Mouse (Mus musculus): ENCODE measurements around the gene Ccdc184. TPM values are rescaled to one million over a fixed set of nuclear protein-coding genes. Genes with fewer than 3 reads are reported as not detected.

The Ccdc184 gene
- total RNA-seq, 2 experiments from 2014 or later = 11.7 to 12.7 TPM

DNA sequence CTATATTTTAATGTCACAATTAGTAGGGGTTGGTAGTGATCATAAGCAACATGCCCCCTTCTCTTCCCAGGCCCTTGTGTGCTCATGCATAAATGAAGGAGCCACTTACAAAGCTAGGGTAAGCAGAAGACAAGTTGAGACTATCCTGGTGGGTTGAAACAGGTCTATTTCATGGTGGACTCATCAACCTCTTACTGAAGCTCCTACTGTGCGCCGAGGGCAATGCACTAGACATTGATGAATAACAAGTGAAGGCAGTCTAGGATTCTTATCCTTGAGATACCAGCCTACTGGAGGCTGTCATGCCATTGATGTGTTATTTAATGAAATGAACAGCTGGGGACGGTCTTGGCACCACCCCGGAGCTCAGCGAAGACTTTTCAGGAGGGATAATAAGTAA, 11.7 kb upstream of the Ccdc184 start:
- no peak for DNase-seq (ENCODE audit: low spot score in 2 of 2)

DNA sequence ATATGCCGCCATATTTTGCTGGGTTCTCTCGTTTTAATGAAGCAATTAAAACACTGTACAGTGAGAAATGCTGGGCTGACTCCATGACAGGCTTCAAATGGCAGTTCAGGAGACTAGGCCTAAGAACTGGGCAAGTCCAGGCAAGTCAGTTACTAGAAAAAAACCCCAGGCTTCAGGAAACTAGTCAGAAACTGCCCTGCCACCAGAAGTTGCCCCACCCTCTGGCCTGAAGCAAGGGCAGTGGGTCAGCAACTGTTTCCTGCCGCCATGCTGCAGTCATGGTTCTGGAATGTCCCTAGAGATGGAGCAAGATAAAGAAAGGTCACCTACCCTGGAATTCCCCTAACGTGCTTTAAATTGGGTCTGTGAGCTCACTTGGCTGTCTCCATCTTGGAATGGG, 11.0 kb upstream of the Ccdc184 start:
- no peak for DNase-seq (ENCODE audit: low spot score in 2 of 2)

DNA sequence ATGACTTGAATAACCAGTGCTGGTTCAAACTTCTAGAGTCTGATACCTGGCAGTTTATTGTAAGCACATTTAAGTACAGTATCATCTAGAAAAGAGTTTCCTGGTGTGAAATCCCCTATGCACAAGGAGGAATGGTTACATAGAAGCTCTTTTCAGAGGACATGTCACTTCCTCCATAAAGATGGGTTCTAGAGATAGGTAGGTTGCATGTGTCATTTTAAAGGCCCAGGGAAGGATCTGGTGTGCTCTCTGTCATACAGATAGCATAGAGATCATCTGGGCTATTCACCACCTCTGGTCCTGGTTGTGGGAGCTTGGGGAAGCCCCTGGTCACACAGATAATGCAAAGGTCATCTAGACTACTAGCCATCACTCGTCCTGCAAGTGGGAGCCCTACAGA, 9.7 kb upstream of the Ccdc184 start:
- DNase-seq (ENCODE audit: low spot score in 2 of 2) = no peak

DNA sequence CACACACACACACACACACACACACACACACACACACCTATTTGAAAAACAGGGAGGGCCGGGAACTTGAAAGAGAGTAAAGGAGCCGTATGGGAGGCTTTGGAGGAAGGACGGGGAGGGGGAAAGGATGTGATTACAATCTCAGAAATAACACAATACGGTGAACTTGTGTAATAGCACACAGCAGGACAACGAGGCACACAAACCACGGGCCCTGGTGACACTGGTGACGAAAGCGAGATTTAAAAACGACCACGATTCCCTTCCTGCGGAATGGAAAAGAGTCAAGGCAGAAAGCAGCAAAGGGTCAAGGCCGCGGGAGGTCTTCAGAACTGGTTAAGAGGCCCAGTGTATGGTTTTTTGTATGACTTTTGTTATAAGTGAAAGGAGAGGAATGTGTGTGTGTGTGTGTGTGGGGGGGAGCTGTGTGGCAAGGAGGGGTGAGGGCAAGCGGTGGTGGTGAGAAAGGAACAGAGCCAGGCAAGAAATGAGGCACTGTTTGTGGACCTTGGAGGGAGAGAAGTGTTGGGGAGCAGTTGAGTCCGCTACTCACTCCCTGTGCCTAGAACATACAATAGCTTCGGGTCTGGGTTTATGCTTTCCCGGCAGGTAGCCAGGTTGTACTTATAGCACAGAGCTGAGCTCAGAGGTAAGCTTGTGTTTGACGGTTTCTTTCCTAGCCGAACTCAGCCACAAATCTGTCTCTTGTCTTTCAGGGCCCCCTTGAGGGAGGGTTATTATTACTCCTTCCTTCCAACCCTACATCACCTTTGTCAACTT, 5.7 kb upstream of the Ccdc184 start:
- DNase-seq (ENCODE audit: low spot score in 2 of 2) = no peak

DNA sequence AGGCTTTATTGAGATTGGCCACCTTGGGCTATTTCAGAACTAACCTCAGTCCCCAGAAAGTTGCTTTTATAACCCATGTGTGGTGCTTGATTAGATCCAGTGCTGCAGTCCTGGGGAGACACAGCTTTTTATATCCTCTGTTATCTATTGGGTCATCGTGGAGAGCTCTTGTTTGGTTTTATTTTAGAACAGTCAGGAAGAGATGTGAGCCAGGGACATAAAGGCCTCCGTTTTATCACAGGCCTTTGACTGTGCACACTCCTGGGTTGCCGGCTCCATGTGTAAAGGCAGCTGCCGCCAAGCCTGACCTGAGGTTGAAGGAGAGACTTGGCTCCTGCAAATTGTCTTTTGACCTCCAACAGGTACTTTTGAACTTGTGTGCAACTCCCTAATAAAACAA, 4.4 kb upstream of the Ccdc184 start:
- DNase-seq (ENCODE audit: low spot score in 2 of 2) = no peak

DNA sequence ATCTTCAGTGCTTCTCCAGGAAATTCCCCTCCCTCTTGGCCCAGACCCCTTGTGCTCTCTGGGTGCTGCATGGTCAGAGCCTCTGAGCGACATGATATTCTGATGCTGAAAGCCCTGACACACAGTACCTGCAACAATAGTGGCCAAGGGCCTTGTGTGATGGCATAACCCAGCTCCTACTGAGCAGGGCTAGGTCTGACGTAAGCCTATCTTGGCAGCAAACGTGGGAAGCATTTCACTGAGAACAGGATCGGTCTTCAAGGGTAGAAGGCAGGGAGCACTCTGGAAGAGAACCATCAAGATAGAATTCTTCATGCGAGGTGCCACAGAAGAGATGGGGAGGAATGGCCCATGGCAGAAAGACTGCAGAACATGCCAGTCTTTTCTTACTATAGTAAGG, 1.4 kb upstream of the Ccdc184 start, which contains the start of gene Asb8:
Gene Asb8 (minus strand): TSS at position 101 of the 400 bp plus-strand sequence.
- no peak for DNase-seq (ENCODE audit: low spot score in 2 of 2)

DNA sequence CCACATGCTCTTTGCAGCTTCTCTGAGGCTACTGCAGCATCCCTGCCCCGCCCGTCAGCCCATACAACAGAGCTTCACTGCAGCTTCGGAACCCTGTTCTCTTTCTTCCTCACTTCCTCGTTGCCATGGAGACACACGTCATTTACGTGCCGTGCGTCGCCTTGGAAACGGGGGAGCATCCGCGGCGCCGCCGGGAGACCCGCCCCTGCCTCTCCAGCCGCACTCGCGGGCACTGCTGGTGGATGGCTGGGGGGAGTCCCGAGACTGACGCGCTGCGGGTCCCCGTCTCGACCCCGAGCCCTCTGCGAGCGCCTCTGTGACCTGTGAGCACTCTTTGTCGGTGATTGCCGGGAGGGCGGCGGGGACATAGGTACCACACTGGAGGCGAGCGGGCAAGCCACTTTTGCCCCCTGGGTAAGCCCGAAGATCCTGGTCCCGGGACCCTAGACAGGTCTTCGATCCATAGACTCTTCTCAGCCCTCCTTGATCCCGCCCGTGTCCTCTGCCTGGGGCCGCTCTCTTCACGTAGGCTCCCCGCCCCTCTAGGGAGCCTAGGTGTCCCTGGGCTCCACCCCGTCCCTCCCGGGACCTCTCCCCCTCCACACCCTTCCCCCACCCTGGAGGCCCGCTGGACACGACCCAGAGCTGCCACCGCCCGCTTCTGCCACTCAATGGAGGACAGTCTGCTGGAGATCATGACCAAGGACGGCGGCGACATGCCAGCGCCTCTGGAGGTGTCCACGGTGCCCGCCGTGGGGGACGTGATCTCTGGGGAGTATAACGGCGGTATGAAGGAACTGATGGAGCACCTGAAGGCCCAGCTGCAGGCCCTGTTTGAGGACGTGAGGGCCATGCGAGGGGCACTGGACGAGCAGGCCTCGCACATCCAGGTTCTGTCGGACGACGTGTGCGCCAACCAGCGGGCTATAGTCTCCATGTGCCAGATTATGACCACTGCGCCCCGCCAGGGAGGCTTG, 975 bp downstream of the Ccdc184 start:
- DNase-seq (ENCODE audit: low spot score in 2 of 2) = peak; percentile 91 to 94

DNA sequence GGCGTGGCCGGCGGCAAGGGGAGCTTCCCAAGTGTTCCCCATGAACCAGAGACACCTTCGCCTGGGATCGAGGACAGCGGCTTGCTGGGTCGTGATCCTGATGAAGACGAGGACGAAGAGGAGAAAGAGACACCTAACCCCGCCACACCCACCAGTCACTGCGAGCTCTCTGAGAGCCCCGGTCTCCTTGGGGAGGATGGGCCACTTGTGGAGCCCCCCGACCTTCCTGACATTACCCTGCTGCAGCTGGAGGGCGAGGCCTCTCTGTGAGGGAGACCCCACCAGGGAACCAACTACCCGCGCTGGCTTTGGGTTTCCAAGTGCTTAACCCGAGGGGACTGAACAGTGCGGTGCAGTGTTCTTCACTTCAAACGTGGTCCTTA, 1.7 kb downstream of the Ccdc184 start:
- no peak for DNase-seq (ENCODE audit: low spot score in 2 of 2)

DNA sequence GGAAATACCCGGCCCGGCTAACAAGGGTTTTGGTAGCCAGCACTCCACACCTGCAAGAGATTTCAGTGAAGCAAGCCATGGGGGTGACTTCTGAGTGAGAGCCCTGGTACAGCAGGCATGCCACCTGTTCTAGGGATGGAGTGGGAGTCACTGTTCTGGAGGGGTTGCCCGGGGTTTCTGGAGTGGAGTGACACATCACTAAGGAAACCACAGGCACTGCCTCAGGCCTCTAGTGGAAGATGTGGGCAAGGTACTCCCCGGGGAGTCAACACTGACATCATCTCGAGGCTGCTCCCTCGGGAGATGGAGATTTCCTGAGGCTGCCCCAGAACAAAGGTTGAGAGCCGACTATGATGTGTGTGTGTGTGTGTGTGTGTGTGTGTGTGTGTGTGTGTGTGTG, 3.4 kb downstream of the Ccdc184 start:
- peak; percentile 54 to 66 for DNase-seq (ENCODE audit: low spot score in 2 of 2)

DNA sequence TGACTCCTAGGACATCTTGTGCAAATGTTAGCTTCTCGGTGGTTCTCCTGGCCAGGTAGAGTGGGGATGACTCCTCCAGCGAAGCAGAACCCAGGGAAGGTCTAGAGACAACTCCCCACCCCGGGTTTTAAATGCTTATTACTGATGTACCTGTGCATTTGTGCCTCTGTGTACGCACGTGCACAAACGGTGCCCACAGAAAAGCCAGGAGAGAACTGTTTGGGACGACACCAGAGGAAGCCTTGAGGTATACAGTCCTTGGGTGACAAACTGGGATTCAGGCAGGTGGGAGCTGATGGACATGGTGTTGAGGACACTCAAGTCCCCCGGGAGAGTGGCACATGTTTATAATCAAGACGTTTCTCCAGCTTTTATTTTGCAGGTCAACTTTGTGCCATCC, 4.0 kb downstream of the Ccdc184 start:
- no peak for DNase-seq (ENCODE audit: low spot score in 2 of 2)

DNA sequence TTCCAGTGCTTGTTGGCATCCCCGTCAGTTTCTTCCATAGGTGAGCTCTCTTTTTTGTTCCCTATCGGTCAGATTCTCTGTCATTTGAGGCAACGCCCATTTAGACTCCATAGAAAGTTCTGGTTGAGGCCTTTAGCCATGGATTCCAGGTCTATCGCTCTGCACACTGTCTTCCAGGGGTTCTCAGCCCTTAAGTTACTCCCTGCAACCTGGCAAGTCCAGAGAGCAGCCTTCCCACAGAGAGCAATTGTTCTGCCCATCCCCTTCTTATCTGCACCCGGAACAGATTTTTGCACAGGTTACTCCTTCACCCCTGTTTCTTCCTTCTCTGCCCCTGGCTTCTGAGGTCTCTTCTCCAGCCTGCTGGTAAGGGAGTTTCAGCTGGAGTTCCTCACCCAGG, 5.2 kb downstream of the Ccdc184 start:
- no peak for DNase-seq (ENCODE audit: low spot score in 2 of 2)

DNA sequence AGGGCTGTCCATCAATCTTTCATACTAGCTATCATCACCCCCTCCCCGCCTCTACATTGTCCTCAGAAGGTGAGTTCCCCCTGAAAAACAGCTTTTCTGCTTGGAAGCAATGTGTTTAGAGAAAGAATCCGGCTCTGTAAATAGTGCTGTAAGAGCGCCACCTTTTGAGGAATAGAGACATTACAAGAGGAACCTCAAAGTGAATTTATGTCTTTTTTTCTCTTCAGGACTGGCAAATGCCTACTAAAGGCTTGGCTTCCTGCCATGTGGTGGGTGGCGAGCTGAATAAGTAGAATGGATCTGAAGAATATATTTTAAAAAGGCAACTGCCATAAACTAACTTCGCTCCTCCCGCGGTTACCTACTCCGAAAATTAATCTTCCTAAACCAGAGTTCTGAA, 6.9 kb downstream of the Ccdc184 start:
- DNase-seq (ENCODE audit: low spot score in 2 of 2) = peak; percentile 78 to 92

DNA sequence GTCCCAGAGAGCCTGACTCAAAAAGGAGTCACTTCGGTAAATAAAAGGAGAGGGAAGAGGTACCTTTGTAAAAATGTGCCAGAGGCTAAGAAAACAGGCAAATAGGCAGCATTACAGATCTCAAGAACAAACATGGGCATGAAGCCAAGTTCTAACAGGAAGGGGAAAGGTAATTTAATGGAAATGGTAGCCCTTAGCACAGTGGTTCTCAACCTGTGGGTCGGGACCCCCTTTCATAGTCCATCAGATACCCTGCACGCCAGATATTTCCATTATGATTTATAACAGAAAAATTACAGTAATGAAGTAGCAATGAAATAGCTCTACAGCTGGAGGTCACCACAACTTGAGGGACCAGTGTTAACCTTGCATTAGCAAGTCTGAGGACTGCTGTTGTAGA, 10.4 kb downstream of the Ccdc184 start:
- no peak for DNase-seq (ENCODE audit: low spot score in 2 of 2)

DNA sequence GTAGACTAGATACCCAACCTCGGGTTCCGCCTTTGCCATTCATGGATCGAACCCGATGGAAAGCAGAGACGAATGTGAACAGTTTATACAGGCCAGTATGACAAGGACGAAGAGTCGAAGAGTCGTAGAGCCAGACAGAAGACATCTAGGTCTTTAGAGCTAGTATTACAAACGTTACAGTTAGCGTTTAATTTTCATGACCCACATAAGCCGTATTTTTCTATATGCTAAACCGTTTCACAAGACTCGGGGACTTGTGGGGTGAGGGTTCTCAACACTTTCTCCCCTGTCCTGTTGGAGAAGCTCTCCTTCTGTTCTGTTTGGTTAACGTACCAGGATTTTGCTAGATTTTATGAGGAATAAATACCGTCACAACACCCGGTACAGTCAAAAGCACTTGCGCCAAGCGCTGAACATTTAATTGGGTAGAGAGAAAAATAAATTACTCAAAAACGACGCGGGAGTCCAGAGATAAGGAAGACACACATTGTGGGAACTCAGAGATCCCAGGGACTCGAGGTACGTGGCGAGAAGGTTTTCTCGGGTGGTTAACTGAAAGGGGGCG, 13.7 kb downstream of the Ccdc184 start:
- no peak for DNase-seq (ENCODE audit: low spot score in 2 of 2)

DNA sequence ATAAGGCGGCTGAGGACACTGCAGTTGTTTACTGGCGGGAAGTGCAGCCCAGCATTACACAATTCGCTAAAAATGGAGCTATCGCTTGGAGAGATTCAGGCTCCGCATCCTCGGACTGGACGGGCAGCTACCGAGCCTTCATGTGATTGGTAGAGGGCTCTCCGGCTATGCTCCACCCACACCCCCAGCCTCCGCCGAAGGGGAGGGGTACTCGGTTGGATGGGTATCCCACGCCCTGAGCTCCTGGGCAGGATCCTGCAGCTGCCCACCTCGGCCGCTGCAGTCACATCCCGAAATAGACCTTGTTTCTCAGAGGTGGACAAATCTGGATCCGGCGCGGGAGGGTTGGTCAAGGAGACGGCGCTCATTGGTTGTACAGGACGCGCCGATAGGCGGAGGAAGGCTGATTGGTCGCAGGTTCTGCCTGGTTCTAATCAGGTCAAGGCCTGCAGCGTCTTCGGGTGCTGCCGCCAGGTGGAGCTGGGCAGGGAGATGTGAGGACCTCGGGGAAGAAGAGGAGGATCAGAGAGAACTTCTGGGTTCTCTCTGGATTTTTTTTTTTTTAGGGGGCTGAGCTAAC, 14.3 kb downstream of the Ccdc184 start:
- DNase-seq (ENCODE audit: low spot score in 2 of 2) = peak; percentile 91

DNA sequence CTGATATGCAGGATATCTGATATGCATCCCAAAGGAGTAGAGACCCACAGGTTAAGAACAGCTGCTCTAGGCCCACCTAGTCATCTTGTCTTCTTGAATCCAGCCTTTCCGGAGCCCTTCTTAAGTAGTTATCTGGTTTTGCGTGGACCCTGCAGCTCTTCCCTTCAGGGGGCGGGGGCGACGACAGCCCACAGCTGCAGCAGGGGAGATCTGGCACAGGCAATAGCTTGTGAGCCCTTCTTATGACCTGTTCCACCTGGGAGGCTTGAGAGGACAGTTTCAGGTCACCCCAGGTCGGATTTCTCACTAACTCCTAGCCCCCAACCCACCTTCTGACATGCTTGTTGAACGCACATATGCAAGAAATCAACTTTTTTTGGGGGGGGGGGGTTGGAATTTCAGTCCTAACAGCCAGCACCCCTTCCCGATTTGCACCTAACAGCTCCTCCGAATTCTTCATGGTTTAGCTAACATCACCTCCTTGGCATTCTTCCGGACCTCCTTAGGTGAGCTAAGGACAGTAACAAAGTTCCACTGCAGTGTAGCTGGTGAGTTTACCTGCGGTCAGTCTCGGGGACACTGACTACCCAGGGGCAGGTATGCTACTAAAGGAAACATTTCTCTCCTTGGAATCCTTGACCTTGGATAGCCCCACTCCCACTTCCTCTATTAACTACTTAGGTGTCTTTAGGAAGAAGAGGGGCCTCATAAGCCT, 15.1 kb downstream of the Ccdc184 start:
- no peak for DNase-seq (ENCODE audit: low spot score in 2 of 2)

DNA sequence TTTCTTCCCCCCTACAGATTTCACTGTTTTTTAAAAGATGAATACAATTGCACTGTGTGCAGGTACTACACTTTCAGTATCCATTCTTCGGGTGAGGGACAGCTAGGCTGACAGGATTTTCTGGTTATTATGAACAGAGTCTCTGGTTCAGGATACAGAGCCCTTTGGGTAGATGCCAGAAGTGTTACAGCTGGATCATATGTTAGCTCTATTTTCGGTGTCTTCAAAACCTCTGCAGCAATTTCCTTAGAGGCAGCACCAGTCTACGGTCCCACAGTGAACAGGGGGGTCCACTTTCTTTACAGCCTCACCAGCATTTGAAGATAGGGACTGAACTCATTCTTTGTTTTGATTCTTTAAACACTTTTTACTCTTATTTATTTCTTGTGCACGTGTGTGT, 17.5 kb downstream of the Ccdc184 start:
- no peak for DNase-seq (ENCODE audit: low spot score in 2 of 2)

DNA sequence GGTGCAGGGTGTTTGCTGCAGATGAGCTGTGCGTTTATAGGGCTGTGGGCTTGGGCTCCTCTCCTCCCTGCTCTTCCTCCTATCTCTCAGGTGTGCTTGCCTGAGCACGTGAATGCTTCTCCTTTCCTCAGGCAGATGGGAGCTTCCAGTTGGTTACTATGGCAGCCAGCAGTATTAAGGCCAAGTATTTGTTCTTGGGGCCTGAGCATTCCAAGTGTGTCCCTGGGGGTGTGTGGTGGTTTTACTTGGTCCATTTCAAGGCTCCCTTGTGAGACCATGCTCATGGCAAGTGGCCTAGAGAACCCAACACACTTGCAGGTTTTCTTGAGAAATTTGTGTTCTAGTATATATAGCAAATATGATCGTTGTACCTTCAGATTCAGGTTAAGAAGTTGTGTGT, 28.5 kb downstream of the Ccdc184 start, which contains the start of gene Olfr288:
Gene Olfr288 (minus strand): TSS at position 101 of the 400 bp plus-strand sequence.
- DNase-seq (ENCODE audit: low spot score in 2 of 2) = no peak

DNA sequence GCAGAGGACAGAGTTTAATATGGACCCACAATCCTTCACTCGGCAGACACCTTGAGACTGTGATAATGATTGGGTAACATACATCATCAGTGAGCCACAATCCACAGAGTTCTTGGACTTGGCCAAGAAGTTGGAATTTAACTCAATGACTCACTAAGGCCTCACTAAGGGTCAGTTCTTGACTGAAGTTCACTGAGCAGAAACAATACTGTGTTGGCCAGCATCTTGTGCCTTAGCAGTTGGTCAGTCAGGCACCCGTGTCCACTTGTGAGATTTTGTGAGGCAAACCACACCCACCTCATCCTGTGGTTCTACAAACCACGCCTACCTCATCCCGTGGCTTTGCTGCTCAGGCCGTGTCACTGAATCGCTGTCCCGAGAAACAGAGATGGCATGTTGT, 42.7 kb downstream of the Ccdc184 start:
- DNase-seq (ENCODE audit: low spot score in 2 of 2) = no peak

DNA sequence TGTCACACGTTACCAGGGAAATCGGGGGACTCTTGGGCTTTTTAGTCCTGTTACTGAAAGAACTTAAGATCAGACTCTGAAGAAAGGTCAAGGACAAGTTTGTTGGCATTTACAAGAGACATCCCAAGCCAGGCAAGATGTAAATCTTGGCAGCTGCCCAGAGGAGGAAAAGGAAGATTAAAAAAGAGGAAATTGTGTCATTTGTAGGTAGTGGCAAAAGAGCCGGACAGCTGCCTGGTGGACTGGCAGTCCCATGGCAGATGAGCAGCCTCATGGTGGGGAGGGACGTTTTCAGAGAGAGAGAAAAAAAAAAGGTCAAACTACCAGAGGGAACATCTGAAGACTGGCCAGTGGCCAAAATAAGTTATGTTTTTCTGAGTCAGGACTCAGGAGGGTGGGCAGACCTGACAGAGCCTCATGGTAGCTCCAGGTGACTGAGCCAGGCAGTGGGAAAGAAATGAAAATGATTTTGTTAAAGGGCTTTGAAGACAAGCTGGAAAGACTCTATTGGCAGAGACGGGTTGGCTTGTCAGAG, 46.4 kb downstream of the Ccdc184 start:
- DNase-seq (ENCODE audit: low spot score in 2 of 2) = no peak

DNA sequence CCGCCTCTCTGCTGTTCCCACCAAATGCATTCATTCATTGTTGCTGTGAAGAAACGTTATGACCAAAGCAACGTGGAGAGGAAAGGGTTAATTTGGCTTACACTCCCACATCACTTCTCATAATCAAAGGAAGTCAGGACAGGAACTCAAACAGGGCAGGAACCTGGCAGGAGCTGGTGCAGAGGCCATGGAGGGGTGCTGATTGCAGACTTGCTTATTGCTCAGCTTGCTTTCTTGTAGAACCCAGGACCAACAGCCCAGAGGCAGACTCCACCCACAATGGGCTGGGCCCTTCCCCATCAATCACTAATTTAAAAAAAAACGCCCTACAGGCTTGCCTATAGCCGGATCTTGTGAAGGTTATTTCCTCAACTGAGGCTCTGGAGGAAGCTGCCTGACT, 47.2 kb downstream of the Ccdc184 start:
- no peak for DNase-seq (ENCODE audit: low spot score in 2 of 2)

Measured in layer of hippocampus, adult 18-20 months (tissue).